Comparison of ENCODE assay signal across 8 mouse cellular contexts in the genomic region with DNA sequence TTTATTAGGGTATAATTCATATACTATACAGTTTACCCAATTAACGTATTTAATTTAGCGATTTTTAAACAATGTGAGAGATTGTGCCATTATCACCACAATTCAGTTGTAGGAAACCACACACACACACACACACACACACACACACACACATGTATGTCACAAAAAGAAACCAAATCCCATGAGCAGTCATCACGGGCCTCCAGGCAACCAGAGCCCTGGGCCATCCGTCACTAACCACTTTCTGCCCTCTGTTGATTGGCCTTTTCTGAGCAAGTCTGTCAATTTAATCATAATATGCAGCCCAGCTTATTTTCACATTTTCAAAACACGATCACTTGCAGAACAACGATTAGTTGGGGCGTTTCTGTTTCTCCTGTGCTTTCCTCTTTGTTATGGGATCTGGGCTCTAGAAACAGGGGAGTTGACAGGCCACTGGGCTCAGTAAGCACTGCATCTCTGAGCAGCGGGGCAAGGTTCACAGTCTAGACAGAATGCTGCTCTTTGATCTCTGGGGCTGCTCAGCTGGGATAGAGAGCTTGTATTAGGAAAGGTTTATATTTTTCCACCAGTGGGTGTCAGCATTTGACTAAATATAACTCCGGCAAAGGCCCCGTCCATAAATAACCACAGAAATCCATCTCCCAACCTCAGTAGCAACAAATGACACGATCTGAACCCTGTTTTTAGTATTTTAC. TPM values are rescaled to one million over a fixed set of nuclear protein-coding genes. Genes with fewer than 3 reads are reported as not detected.
A peak's percentile ranks its signal among the peaks of the same experiment; 100 is the strongest.
DNase-seq lines count a peak whose midpoint lies in the region; ATAC-seq lines count a peak whose summit lies in the region.

No protein-coding gene starts in this region.

- no peak for ATAC-seq in erythroblast, adult 5-6 weeks (replicated peaks; ENCODE audit: low FRiP score, poor library complexity, severe bottlenecking)

- intact Hi-C loops in heart, postnatal 10 days (cut with DNase I) = loop anchor here (5.0 kb wide), 2 partner anchors 269 to 1144 kb away; no protein-coding TSS in a partner anchor

- DNase-seq in layer of hippocampus, adult 9-11 months = peak; percentile 57
- no peak for DNase-seq in layer of hippocampus, postnatal 36 days
- peak; percentile 73 to 86 for DNase-seq in cerebellum, postnatal 10 days
- peak; percentile 70 to 78 for DNase-seq in heart, postnatal 10 days
- DNase-seq in kidney, postnatal 25 days = peak; percentile 65 to 79
- peak; percentile 82 for DNase-seq in mesoderm, embryonic 11.5 days (ENCODE audit: low read depth, low spot score)
- DNase-seq in spleen, postnatal 36 days (ENCODE audit: low spot score in 2 of 2) = no peak

RNA-seq across cellular contexts. Expression of a gene that starts 21.7 kb away (rescaled TPM):
- 10 to 100 TPM; 83.4 to 88.0 TPM for total RNA-seq in layer of hippocampus, postnatal 36 days (2021)
- 1 to 10 TPM; 9.5 to 9.6 TPM for total RNA-seq in heart, postnatal 10 days (2021)
- 41.9 and 43.3 TPM in 2 replicates for total RNA-seq in erythroblast, adult 5-6 weeks (2015; ENCODE audit: low replicate concordance)
- total RNA-seq in erythroblast, adult 5-6 weeks (2017; ENCODE audit: low replicate concordance) = 7.8 and 8.7 TPM in 2 replicates

Comparison
In these comparisons a context has a peak if more than half of its experiments do, and no peak if none do; other contexts are left out.
1. DNase-seq: peak in layer of hippocampus, adult 9-11 months (single experiment), cerebellum, postnatal 10 days (2 of 2), heart, postnatal 10 days (2 of 2), kidney, postnatal 25 days (2 of 2) and mesoderm, embryonic 11.5 days (single experiment); none in layer of hippocampus, postnatal 36 days (0 of 2) and spleen, postnatal 36 days (0 of 2).